Mouse (Mus musculus) kidney, postnatal 36 days (tissue): Measurements from ENCODE around the gene Baz2b.

Experiments used
- DNase-seq, 2 experiments: peaks; one replicate each; pipeline ENCODE4 v3.0.0; 2021 to 2022; ENCODE audit warnings: mixed read lengths in 2 of 2

Gene Baz2b

GRCm38 (mm10) chr2:60049351-60049750 lies 160.3 kb downstream of the Baz2b start:
- no peak for DNase-seq

GRCm38 (mm10) chr2:60045995-60046394 lies 163.6 kb downstream of the Baz2b start:
- peak; percentile 18 to 31 for DNase-seq

GRCm38 (mm10) chr2:60044988-60045387 lies 164.7 kb downstream of the Baz2b start:
- DNase-seq, result no peak

- no peak for DNase-seq
These were observed 165.1 kb downstream of the Baz2b start for GRCm38 (mm10) chr2:60044540-60044939.

- peak; percentile 26 to 40 for DNase-seq
These were observed 166.9 kb downstream of the Baz2b start for GRCm38 (mm10) chr2:60042699-60043098.

- DNase-seq, result no peak
These were observed 168.0 kb downstream of the Baz2b start for GRCm38 (mm10) chr2:60041485-60042274.

GRCm38 (mm10) chr2:60040162-60040561 lies 169.5 kb downstream of the Baz2b start:
- peak; percentile 16 to 34 for DNase-seq

GRCm38 (mm10) chr2:60037011-60037551 lies 172.6 kb downstream of the Baz2b start:
- DNase-seq, result peak; percentile 55 to 66

GRCm38 (mm10) chr2:60036361-60036760 lies 173.3 kb downstream of the Baz2b start:
- DNase-seq, result no peak

- no peak for DNase-seq
These were observed 178.6 kb downstream of the Baz2b start for GRCm38 (mm10) chr2:60030991-60031390.

GRCm38 (mm10) chr2:60029020-60029419 lies 180.6 kb downstream of the Baz2b start:
- no peak for DNase-seq

GRCm38 (mm10) chr2:60027166-60027565 lies 182.5 kb downstream of the Baz2b start:
- DNase-seq, result no peak

- no peak for DNase-seq
These were observed 183.1 kb downstream of the Baz2b start for GRCm38 (mm10) chr2:60026554-60026953.

- DNase-seq, result no peak
These were observed 185.9 kb downstream of the Baz2b start for GRCm38 (mm10) chr2:60023777-60024176.

- no peak for DNase-seq
These were observed 188.1 kb downstream of the Baz2b start for GRCm38 (mm10) chr2:60021556-60021955.

- DNase-seq, result no peak
These were observed 188.5 kb downstream of the Baz2b start for GRCm38 (mm10) chr2:60021138-60021537.

GRCm38 (mm10) chr2:60019546-60020250 lies 189.9 kb downstream of the Baz2b start:
- DNase-seq, result no peak

GRCm38 (mm10) chr2:60018875-60019501 lies 190.7 kb downstream of the Baz2b start:
- no peak for DNase-seq

- DNase-seq, result no peak
These were observed 198.1 kb downstream of the Baz2b start for GRCm38 (mm10) chr2:60011526-60011925.

GRCm38 (mm10) chr2:60003665-60004045 lies 206.0 kb downstream of the Baz2b start:
- DNase-seq, result no peak

GRCm38 (mm10) chr2:60003038-60003664 lies 206.5 kb downstream of the Baz2b start:
- DNase-seq, result no peak

- DNase-seq, result no peak
These were observed 209.4 kb downstream of the Baz2b start for GRCm38 (mm10) chr2:60000268-60000667.
